Comparison of ENCODE assay signal across 8 mouse cellular contexts in the genomic region with DNA sequence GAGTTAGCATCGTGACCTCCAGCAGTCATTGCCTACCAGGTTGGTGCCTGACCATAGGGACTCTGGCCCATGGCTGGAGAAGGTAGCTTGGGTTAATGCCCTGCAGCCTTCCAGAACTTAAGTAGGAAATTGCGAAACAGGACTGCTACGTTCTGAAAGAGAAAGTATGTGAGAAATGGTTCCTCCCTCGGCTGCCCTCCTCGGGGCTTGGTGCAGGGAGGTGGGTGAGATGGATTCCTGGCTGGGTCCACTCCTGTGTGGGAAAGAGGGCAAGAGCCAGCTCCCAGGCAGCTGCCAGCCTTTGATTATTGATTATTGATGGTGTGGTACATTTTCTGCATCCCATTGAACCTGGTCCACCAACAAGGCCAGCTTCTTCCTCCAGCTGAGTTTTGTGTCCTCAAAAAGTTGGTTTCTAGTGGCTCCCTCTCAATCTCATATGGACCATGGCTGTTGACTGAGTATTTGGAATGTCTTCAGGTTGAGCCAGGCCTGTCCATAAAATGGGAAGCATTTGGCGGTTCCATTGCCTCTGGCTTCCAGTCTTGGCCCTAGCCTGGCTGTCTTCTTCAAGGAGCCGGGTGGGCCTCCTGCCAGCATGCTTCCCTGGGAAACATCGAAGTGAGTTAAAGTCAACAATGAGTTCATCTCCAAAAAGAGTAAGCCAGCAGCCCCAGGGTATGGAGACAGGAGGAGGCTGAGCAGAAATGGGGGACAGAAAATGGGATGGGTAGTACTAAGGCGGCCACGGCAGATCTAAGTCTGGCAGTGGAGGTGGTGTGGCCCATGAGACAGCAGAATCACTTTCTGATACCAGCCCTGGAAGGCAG. TPM values are rescaled to one million over a fixed set of nuclear protein-coding genes. Genes with fewer than 3 reads are reported as not detected.
DNase-seq lines count a peak whose midpoint lies in the region; ATAC-seq and TF ChIP-seq lines count a peak whose summit lies in the region.

Gene Gnl2, plus strand, starts transcription at position 780 of the 830 bp plus-strand sequence.

- no peak for TF ChIP-seq POLR2A in bone marrow macrophage, adult 2 months (IDR thresholded peaks at IDR 0.05; ENCODE audit: borderline replicate concordance, low read depth, low read length)
- no peak for TF ChIP-seq POLR2A in small intestine, adult 2 months (IDR thresholded peaks at IDR 0.05; ENCODE audit: low read depth, low read length)

- ATAC-seq in kidney, postnatal 0 days (replicated peaks; ENCODE audit: low FRiP score, low read depth) = no peak
- ATAC-seq in inflammation-experienced regulatory T-cells, adult 6 months = no peak
- no peak for ATAC-seq in lung, embryonic 14.5 days (ENCODE audit: insufficient read depth)

- H3K4me2 ChIP-seq in kidney, postnatal 0 days (ENCODE audit: low read length) = no peak within 1 kb of the TSS
- H3K4me2 ChIP-seq in lung, embryonic 14.5 days = no peak within 1 kb of the TSS

- no peak within 1 kb of the TSS for H3K9ac ChIP-seq in kidney, postnatal 0 days (ENCODE audit: low read depth, low read length)
- no peak within 1 kb of the TSS for H3K9ac ChIP-seq in lung, embryonic 14.5 days

- H3K4me3 ChIP-seq in kidney, postnatal 0 days (replicated peaks; ENCODE audit: low read depth, low read length) = no peak within 1 kb of the TSS
- 0 out of 2 replicates have a peak within 1 kb of the TSS, but pooled peaks have one; percentile 9 for H3K4me3 ChIP-seq in bone marrow macrophage, adult 2 months (ENCODE audit: insufficient read depth, low read length)
- no peak within 1 kb of the TSS for H3K4me3 ChIP-seq in lung, embryonic 14.5 days (ENCODE audit: low read depth, low read length)
- H3K4me3 ChIP-seq in small intestine, adult 2 months (ENCODE audit: low read depth, low read length) = no peak within 1 kb of the TSS

- no peaks in the 10 kb centered on the region for H3K27me3 ChIP-seq in kidney, postnatal 0 days (ENCODE audit: insufficient read depth, low read length)
- no peaks in the 10 kb centered on the region for H3K27me3 ChIP-seq in lung, embryonic 14.5 days (ENCODE audit: insufficient read depth, low read length)
- no peaks in the 10 kb centered on the region for H3K27me3 ChIP-seq in small intestine, adult 2 months (ENCODE audit: control insufficient read depth, insufficient read depth, low read length)

- H3K9me3 ChIP-seq in kidney, postnatal 0 days (replicated peaks; ENCODE audit: low read length) = no peaks in the 10 kb centered on the region
- no peaks in the 10 kb centered on the region for H3K9me3 ChIP-seq in lung, embryonic 14.5 days (ENCODE audit: low read depth, low read length)

- 70% methylated on average over 10 of the region's 10 CpGs for WGBS in kidney, postnatal 0 days
- WGBS in lung, embryonic 14.5 days = 62% methylated on average over 10 of the region's 10 CpGs
- 56% methylated on average over 10 of the region's 10 CpGs for WGBS in small intestine, adult 2 months

- H3K27ac ChIP-seq in kidney, postnatal 0 days = no peak within 1 kb of the TSS
- H3K27ac ChIP-seq in bone marrow macrophage, adult 2 months (ENCODE audit: insufficient read depth, low read depth, low read length) = no peak within 1 kb of the TSS
- H3K27ac ChIP-seq in lung, embryonic 14.5 days (ENCODE audit: low read depth) = no peak within 1 kb of the TSS
- 0 out of 2 replicates have a peak within 1 kb of the TSS, but pooled peaks have one; percentile 3 for H3K27ac ChIP-seq in small intestine, adult 2 months (ENCODE audit: insufficient read depth, low read depth, low read length)

- DNase-seq in kidney, postnatal 0 days (ENCODE audit: low spot score) = no peak
- no peak for DNase-seq in kidney, adult 18-20 months
- peak in 1 of 2 experiments; percentile 32 for DNase-seq in gastrocnemius, postnatal 4 days (ENCODE audit: low spot score in 2 of 2)
- peak; percentile 39 for DNase-seq in lung, embryonic 14.5 days
- DNase-seq in spleen, adult 18-20 months = no peak

- no peak for TF ChIP-seq CTCF in kidney, postnatal 0 days (IDR thresholded peaks at IDR 0.05; ENCODE audit: low read depth)
- TF ChIP-seq CTCF in bone marrow macrophage, adult 2 months (IDR thresholded peaks at IDR 0.05; ENCODE audit: low read depth, low read length) = no peak
- TF ChIP-seq CTCF in lung, embryonic 14.5 days (IDR thresholded peaks at IDR 0.05; ENCODE audit: low read depth) = no peak
- no peak for TF ChIP-seq CTCF in small intestine, adult 2 months (IDR thresholded peaks at IDR 0.05; ENCODE audit: extremely low read depth, insufficient read length, insufficient replicate concordance, low read depth, low read length)

- H3K36me3 ChIP-seq in kidney, postnatal 0 days (ENCODE audit: insufficient read depth, low read length) = no peaks in the 10 kb centered on the region
- no peaks in the 10 kb centered on the region for H3K36me3 ChIP-seq in lung, embryonic 14.5 days (ENCODE audit: insufficient read depth)
- no peaks in the 10 kb centered on the region for H3K36me3 ChIP-seq in small intestine, adult 2 months (ENCODE audit: control insufficient read depth, insufficient read depth, low read length)

- H3K4me1 ChIP-seq in kidney, postnatal 0 days (replicated peaks; ENCODE audit: insufficient read depth, low read length) = no peaks in the 10 kb centered on the region
- H3K4me1 ChIP-seq in bone marrow macrophage, adult 2 months (ENCODE audit: control insufficient read depth, insufficient read depth, low read length) = peaks cover 8% of the 10 kb centered on the region; the same call in 1 of the 2 replicates
- H3K4me1 ChIP-seq in lung, embryonic 14.5 days (ENCODE audit: insufficient read depth) = no peaks in the 10 kb centered on the region
- no peaks in the 10 kb centered on the region; the same call in 1 of the 2 replicates for H3K4me1 ChIP-seq in small intestine, adult 2 months (ENCODE audit: control insufficient read depth, insufficient read depth, insufficient read length, low read length)

RNA-seq across cellular contexts. Expression of gene Gnl2, which starts in this region (rescaled TPM):
- 63.7 and 66.1 TPM in 2 replicates for polyA plus RNA-seq in kidney, postnatal 0 days (2015; fragmentation: Nextera tagmentation; extraction: Ambion mirVana)
- polyA plus RNA-seq in bone marrow macrophage, adult 2 months (2012; ENCODE audit: insufficient read depth, insufficient read length, missing spikeins) = 38.2 and 49.0 TPM in 2 replicates
- 10 to 100 TPM; 45.4 to 58.1 TPM for total RNA-seq in gastrocnemius, postnatal 4 days (2021)
- 10 to 100 TPM; 44.4 to 76.7 (median 68.9) TPM for polyA plus RNA-seq in inflammation-experienced regulatory T-cells, adult 6 months (2017; shearing (Covaris generic))
- polyA plus RNA-seq in lung, embryonic 14.5 days (2014; fragmentation: Nextera tagmentation; extraction: Ambion mirVana) = 80.7 and 81.9 TPM in 2 replicates
- 1.5 and 3.5 TPM in 2 replicates for polyA plus RNA-seq in small intestine, adult 2 months (2012; rRNA removed)
